Mouse (Mus musculus) heart, postnatal 36 days (tissue): ENCODE measurements around the gene Gm4981. TPM values are rescaled to one million over a fixed set of nuclear protein-coding genes. Genes with fewer than 3 reads are reported as not detected.
A peak's percentile ranks its signal among the peaks of the same experiment; 100 is the strongest.
"Not testable (repeated sequence)": the region's sequence is repeated elsewhere in the genome, so short reads cannot be mapped to it uniquely, and the experiment has no call there.

Experiments
- DNase-seq, 2 experiments: peaks; one replicate each; pipeline ENCODE4 v3.0.0; 2021 to 2022
- intact Hi-C: fragments of 180-260 bp; cut with DNase I; formaldehyde crosslinking; loops from one replicate; pipeline ENCODE4 v1.15.1; 2025
- total RNA-seq, 2 experiments: library from RNA; stranded (reverse); gene quantifications; 2 replicates each; pipeline ENCODE4 v1.2.3; 2021

Gm4981 gene
- total RNA-seq = not detected

DNA sequence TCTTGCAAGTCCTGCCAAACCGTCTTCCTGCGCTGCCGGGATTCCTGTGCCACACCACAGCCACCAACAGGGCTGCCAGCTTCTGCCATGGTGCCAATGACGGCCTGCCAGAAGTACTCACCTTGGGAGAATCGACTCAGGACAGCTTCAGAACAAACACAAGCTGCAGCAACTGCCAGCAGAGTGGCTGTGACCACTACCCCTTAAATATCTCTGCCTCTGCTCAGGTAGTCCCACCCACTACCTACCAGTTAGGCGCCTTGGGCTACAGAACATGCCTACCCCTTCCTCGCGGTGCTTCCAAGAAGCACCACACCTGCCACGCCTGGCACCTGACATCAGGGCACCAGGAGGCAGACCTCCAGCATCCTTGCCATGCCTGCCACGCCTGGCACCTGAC is at the start of gene Gm4981:
Gene Gm4981, minus strand, starts transcription at position 89 of the 400 bp plus-strand sequence.
- intact Hi-C loops = no loop called here
- DNase-seq = no peak

DNA sequence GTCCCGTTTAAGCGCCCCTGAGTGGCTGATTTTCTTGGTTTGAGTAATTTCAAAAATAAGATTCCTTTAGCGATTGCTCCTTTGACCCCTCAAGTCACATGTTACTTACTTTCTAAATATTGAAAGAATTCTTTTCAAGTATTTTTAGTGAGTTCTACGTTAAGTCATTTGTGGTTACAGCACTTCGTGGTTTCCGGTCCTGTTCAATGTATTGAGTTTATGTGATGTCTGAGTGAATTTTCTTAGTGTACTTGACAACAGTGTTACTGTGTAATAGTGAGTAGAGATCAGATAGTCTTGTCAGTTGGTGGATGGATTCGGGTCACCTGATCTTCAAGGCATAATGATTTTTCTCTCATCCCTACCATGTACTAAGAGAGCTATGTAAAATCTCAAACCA is 45.7 kb upstream of the Gm4981 start:
- intact Hi-C loops = no loop called here

DNA sequence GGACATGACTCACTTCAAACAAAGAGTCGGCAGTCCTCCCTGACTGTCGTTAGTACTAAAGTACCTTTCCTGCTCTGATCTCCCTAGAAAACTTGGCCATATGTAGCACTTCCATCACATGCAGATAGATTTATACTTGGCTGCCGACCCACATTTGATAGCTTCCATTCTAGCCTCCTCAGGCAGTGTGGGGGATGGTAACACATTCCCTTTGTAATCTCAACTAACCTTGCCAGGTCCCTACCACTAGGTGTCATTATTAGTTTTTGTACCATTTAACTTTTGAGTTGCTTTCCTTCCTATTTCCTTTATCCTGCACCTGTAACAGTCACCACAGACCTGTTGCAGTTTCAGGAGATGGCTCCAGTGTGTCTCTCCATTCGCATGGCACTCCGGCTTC is 22.0 kb upstream of the Gm4981 start:
- intact Hi-C loops = loop anchor here (5.0 to 10.0 kb wide), 2 partner anchors 116 to 189 kb away; partner anchors contain the start of gene Ranbp2
- no peak for DNase-seq

More for the DNA sequence above, 45.7 kb upstream of the Gm4981 start:
- no peak for DNase-seq

DNA sequence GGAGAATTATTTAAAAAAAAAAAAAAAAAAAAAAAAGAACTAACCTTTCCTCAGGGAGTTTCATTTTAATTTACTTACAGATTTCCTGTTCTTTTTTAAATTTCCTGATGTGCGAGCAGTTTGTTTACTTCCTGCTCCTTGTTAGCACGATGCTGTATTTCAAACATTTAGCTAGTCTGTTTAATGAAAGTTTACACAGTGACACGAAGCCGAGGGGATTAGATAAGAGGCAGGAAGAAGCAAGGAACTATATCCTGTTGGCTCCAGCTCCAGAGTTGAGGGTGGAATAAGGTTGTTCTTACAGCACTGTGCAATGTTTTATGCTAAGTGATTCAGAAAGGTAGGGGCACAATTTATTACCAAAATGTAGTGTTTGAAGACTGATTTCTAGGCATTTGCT is 19.5 kb upstream of the Gm4981 start:
- intact Hi-C loops = loop anchor here (5.0 to 10.0 kb wide), 2 partner anchors 119 to 191 kb away; partner anchors contain the start of gene Ranbp2
- DNase-seq = no peak

DNA sequence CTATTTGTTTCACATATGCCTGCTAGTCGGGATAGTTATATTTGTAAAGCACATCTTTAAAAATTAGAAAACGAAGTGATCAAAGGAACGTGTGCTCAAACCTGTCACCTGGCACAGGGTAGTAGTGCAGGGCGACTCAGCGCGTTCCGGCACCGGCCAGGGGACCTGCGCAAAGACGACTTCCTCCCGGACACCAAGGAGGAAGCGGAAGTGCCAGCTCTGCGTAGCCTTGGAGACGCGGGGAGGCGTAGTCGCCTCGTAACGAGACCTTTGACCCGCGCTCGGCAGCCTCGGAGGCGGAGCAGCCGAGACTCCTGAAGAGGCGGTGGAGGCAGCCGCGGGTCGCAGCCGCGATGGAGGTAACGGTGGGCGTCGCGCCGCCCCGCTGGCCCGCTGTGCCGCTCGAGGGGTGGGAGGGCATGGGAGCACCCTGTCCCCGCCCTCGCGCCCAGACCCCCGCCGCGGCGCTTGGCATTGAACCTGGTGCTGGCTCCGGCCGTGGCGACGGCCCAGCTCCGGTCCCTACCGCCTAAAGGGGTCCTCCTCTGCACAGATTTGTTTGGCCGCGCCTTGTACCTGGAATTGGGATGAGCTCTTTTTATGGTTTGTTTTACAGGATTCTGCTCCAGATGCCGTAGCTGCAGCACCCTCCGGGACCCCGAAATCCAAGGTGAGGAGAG is 18.9 kb upstream of the Gm4981 start, which contains the start of gene Gcc2:
Gene Gcc2, plus strand, starts transcription at position 285 of the 680 bp plus-strand sequence.
- intact Hi-C loops = loop anchor here (5.0 to 10.0 kb wide), 2 partner anchors 119 to 192 kb away; partner anchors contain the start of gene Ranbp2

DNA sequence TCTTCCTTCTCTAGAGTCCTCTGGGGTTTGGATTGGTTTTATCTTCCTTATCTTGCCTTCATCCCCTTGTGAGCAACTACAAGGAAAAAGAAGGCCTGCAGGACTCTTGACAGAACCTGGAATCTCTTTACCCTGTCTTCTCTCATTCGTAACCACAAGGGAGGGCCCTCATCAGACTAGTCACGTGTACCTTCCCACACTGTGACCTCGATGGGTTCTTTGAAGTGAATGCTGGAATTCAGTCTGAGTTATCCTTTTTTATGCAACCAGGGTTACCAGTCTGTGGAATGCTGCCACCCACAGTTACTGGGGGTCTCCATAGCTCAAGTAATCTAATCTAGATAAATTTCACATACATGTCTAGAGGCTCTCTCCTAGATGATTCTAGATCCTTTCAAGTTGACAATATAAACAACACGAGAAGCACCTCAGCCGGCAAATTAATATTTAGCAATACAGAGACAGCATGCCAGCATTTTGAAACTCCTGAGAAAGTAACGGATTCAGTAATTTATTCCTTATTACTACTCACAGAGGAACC is 18.2 kb upstream of the Gm4981 start:
- DNase-seq = no peak
- intact Hi-C loops = loop anchor here (5.0 to 10.0 kb wide), 2 partner anchors 120 to 193 kb away; partner anchors contain the start of gene Ranbp2

More for the DNA sequence above, 18.9 kb upstream of the Gm4981 start, which contains the start of gene Gcc2:
- peak; percentile 91 for DNase-seq

DNA sequence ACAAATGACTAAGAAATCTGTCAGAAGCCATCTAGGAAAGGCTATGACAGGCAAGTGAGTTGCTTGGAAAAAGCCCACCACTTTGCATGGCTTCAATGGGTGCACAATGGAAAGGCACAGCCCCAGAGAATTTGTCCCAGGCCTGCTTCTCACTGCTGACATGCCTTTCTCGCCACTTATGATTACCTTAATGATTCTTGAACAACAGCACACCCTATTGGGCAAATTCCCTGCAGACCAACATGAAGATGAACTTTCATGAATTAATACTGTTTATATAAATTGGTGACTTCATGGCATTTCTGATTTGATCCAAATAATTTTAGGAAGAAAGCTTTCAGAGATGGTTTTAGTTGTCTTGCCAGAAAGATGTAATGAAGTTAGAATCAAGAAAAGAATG is 13.0 kb upstream of the Gm4981 start:
- intact Hi-C loops = no loop called here
- no peak for DNase-seq

DNA sequence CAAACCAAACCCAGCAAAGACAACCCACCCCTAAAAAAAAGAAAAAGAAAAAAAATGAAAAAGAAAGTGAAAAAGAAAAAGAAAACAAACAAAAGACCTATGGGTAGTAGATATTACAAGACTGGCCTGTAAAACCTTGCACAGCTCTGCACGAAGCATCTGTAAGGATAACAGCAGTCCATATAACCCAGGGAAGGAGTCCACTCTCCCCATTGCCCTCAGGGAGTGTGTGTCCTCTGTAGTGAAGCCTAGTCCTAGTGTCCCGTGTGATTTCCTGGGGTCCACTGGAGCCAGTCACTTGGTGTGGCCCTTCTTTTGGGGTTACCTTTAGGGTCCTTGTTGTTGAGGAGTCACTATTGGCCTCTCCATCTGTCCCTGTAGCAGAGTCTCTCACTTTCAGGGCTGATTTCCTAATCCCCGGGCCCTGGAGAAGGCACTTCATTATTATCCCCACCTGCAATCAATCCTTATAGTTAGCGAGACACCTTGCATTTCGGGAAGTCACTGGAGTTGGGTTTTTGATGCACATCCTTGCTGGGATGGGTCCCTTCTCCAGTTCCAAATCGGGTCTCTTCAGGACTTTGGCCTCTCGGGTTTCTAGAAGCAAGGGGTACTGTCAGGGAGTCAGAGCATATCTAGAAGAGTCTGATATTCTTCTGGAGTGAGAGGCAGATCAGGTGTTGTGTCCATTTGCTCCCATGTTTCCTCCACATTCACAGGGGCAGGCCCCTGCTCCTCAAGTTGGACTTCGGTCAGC is 2.7 kb upstream of the Gm4981 start:
- intact Hi-C loops = not testable (repeated sequence)
- peak; percentile 54 to 59 for DNase-seq

DNA sequence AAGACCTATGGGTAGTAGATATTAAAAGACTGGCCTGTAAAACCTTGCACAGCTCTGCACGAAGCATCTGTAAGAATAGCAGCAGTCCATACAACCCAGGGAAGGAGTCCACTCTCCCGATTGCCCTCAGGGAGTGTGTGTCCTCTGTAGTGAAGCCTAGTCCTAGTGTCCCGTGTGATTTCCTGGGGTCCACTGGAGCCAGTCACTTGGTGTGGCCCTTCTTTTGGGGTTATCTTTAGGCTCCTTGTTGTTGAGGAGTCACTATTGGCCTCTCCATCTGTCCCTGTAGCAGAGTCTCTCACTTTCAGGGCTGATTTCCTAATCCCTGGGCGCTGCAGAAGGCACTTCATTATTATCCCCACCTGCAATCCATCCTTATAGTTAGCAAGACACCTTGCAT is 1.5 kb downstream of the Gm4981 start:
- intact Hi-C loops, DNase-seq: not testable (repeated sequence)

DNA sequence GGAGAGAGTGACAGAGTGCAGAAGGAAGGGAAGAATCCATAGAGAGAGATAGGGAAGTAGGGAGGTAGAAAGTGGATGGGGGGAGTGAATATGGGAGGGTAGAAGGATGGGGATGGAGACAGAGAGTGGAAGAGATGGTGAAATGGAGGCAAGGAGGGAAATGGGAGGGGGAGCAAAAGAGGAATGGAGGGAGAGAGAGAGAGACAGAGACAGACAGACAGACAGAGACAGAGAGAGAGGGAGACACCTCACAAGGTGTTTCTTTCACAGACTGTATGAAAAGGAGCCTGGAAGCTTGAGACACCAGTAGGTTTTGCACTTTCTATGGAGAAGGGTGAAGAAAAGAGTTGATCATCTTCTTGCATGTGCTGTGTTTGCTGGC is 2.8 kb downstream of the Gm4981 start:
- intact Hi-C loops, DNase-seq: not testable (repeated sequence)

DNA sequence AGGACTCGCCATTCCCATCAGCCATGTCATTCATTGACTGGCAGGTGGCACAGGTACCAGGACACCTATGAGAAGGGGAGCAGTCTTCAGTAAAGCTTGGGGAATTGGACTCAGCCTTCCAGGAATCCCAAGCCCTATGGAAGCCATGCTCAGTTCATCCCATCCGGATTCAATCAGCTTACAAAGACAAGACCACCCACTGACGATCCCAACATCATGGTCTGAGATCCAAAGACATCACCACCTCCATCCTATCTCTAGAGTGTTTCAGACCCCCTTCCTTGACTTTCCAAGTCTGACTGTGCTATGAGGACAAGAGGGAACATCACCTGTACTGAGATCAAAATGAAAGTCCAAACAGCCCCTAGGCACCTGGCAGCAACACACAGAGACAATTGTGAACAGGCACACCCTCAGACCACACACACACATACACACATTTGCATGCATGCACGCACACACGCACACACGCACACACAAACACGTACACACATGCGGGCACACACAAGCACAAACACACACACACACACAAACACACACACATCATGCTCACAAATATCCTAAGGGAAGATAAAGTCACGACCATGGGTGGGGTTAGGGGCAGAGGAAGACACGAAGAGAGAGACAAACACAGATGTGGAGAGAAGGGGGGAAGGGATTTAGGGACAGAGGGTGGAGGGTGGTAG is 3.3 kb downstream of the Gm4981 start:
- intact Hi-C loops = not testable (repeated sequence)
- DNase-seq = peak in 1 of 2 experiments; percentile 34

DNA sequence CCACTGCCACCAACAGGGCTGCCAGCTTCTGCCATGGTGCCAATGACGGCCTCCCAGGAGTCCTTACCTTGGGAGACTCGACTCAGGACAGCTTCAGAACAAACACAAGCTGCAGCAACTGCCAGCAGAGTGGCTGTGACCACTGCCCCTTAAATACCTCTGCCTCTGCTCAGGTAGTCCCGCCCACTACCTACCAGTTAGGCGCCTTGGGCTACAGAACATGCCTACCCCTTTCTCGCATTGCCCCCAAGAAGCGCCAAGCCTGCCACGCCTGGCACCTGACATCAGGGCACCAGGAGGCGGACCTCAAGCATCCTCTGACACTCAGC is 3.9 kb downstream of the Gm4981 start, which contains the start of gene Duxf3:
Gene Duxf3, minus strand, starts transcription at position 35 of the 329 bp plus-strand sequence.
- DNase-seq, intact Hi-C loops: not testable (repeated sequence)

DNA sequence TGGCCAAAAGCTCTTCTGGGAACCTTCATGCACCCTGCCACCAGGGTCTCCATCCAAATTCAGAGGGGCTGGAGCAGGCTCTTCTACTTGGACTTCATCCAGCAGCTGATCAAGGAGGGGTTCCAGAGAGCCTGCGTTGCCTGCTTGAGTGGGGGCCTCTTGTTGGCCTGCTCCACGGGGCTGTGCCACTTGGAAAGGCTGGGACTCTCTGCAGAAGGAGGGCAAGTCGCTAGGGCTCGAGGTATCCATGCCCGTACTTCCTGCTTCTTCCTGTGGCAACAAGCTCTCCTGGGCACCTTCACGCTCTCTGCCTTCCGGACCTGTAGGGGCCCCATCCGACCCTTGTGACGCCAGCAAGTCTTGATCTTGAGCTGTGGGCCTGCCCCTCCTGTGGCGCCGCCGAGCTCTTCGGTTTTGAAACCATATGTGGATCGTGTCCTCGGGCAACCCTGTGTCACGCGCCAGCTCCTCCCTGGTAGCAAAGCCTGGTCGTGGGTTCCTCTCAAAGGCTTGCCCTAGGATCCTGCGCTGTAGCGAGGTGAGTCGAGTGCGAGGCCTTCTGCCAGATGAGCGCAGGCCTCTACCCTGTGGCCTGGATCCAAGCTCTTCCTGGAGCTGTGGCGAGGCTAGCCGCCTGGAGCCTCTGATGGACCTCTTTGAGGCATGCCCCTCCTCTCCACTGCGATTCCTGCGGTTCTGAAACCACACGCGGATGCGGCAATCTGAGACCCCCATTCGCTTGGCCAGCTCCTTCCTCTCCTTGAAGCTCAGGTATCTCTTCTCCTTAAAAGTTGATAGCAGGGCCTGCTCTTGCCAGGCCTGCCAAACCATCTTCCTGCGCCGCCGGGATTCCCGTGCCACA is 4.5 kb downstream of the Gm4981 start:
- intact Hi-C loops = not testable (repeated sequence)
- DNase-seq = peak; percentile 67 to 71

DNA sequence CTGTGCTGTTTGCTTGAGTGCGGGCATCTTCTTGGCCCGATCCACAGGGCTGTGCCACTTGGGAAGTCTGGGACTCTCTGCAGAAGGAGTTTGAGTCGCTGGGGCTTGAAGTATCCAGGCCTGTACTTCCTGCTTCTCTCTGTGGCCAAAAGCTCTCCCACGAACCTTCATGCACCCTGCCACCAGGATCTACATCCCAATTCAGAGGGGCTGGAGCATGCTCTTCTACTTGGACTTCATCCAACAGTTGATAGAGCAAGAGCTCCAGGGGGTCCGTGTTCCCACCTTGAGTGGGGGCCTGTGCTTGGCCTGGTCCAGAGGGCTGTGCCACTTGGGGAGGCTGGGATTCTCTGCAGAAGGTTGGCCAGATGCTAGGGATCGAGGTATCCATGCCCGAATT is 5.4 kb downstream of the Gm4981 start:
- intact Hi-C loops, DNase-seq: not testable (repeated sequence)

DNA sequence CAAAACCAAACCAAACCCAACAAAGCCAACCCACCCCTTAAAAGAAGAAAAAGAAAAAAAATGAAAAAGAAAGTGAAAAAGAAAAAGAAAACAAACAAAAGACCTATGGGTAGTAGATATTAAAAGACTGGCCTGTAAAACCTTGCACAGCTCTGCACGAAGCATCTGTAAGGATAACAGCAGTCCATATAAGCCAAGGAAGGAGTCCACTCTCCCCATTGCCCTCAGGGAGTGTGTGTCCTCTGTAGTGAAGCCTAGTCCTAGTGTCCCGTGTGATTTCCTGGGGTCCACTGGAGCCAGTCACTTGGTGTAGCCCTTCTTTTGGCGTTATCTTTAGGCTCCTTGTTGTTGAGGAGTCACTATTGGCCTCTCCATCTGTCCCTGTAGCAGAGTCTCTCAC is 6.5 kb downstream of the Gm4981 start:
- intact Hi-C loops = not testable (repeated sequence)

DNA sequence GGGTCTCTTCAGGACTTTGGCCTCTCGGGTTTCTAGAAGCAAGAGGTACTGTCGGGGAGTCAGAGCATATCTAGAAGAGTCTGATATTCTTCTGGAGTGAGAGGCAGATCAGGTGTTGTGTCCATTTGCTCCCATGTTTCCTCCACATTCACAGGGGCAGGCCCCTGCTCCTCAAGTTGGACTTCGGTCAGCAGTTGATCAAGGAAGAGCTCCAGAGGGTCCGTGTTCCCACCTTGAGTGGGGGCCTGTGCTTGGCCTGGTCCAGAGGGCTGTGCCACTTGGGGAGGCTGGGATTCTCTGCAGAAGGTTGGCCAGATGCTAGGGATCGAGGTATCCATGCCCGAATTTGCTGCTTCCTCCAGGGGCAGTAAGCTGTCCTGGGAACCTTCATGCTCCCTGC is 8.7 kb downstream of the Gm4981 start:
- not testable (repeated sequence) for DNase-seq

More for the DNA sequence above, 6.5 kb downstream of the Gm4981 start:
- DNase-seq = not testable (repeated sequence)

DNA sequence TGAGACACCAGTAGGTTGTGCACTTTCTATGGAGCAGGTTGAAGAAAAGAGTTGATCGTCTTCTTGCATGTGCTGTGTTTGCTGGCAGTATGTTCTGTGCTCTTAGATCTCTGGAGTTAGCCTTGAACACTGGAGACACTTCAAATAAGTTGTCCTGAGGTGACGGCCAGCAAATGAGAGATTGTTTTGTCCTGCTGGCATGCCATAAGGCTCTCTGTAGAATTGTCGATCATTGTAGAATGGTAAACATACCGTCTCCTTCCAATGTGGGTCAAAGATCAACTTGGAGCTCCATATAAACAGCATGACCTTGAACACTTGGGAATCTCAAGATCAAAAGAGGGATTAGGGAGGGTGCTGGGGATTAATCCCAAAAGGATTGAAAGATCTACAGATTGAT is 10.1 kb downstream of the Gm4981 start:
- intact Hi-C loops = not testable (repeated sequence)

More for the DNA sequence above, 8.7 kb downstream of the Gm4981 start:
- intact Hi-C loops = not testable (repeated sequence)

DNA sequence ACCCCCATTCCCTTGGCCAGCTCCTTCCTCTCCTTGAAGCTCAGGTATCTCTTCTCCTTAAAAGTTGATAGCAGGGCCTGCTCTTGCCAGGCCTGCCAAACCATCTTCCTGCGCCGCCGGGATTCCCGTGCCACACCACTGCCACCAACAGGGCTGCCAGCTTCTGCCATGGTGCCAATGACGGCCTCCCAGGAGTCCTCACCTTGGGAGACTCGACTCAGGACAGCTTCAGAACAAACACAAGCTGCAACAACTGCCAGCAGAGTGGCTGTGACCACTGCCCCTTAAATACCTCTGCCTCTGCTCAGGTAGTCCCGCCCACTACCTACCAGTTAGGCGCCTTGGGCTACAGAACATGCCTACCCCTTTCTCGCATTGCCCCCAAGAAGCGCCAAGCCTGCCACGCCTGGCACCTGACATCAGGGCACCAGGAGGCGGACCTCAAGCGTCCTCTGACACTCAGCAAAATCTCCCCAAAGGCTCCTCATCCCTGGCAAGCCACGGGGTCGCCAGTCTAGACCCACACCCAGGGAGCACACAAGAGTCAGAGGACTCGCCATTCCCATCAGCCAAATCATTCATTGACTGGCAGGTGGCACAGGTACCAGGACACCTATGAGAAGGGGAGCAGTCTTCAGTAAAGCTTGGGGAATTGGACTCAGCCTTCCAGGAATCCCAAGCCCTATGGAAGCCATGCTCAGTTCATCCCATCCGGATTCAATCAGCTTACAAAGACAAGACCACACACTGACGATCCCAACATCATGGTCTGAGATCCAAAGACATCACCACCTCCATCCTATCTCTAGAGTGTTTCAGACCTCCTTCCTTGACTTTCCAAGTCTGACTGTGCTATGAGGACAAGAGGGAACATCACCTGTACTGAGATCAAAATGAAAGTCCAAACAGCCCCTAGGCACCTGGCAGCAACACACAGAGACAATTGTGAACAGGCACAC is 11.4 kb downstream of the Gm4981 start, which contains the start of gene AW822073:
Gene AW822073, minus strand, starts transcription at position 104 of the 959 bp plus-strand sequence.
- intact Hi-C loops = not testable (repeated sequence)
- DNase-seq = peak in 1 of 2 experiments; percentile 40

More for the DNA sequence above, 10.1 kb downstream of the Gm4981 start:
- DNase-seq = not testable (repeated sequence)
